Comparison of ENCODE assay signal across 11 mouse cellular contexts in the genomic region with DNA sequence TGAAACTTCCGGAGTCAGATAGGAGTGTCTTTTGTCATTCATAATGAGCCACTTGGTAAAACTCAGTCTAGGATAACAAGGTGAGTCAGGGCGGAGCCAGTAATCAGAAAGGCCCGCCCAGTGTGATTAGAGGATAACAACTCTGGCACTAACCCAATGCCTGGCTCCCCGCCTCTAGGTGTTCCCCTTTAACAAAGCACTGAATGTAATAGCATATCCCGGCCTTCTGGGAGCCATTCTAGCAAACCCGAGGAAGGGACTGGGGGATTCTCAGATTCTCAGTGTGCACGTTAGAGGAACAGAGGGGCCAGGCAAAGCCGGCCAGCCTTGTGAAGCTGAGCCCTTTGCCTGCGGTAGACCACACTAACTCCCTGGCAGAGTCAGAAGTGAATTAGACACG. TPM values are rescaled to one million over a fixed set of nuclear protein-coding genes. Genes with fewer than 3 reads are reported as not detected.
A peak's percentile ranks its signal among the peaks of the same experiment; 100 is the strongest.
DNase-seq lines count a peak whose midpoint lies in the region; ATAC-seq and TF ChIP-seq lines count a peak whose summit lies in the region.
"Had no signal": no experiment of that assay in that cellular context is flagged by ENCODE, and none has a peak within 500 bp of the region (broad histone marks: within the 10 kb centered on the region; RNA-seq: fewer than 3 reads in every experiment).

No protein-coding gene starts in this region.

- peaks cover 52% of the 10 kb centered on the region for H3K36me3 ChIP-seq in kidney, embryonic 15.5 days
- H3K36me3 ChIP-seq in lung, postnatal 0 days (ENCODE audit: insufficient read depth, low read length), result peaks cover 13% of the 10 kb centered on the region; the same call in 1 of the 2 replicates
- no peaks in the 10 kb centered on the region; the same call in 1 of the 2 replicates for H3K36me3 ChIP-seq in midbrain, embryonic 14.5 days (ENCODE audit: control insufficient read depth, insufficient read depth, low read length)
- H3K36me3 ChIP-seq: hindbrain, embryonic 15.5 days had no signal

- no peak for TF ChIP-seq EP300 in lung, postnatal 0 days (IDR thresholded peaks at IDR 0.05)

- WGBS in kidney, embryonic 15.5 days, result 41% methylated on average over 10 of the region's 10 CpGs
- 47% methylated on average over 10 of the region's 10 CpGs for WGBS in lung, postnatal 0 days
- 46% methylated on average over 10 of the region's 10 CpGs for WGBS in midbrain, embryonic 14.5 days

- 0 out of 2 replicates have a peak, but pooled peaks have one; percentile 2 for ATAC-seq in kidney, embryonic 15.5 days (replicated peaks; ENCODE audit: low FRiP score)
- peak; percentile 48 for ATAC-seq in lung, postnatal 0 days
- ATAC-seq in midbrain, embryonic 14.5 days (ENCODE audit: low FRiP score, low TSS enrichment), result no peak

- DNase-seq in kidney, postnatal 14 days, result no peak
- DNase-seq in ES-CJ7 (ENCODE audit: low read depth, low spot score), result peak; percentile 96
- DNase-seq in ZHBTc4 (ENCODE audit: low read depth, low spot score), result peak; percentile 97
- DNase-seq in lung, postnatal 0 days (ENCODE audit: low spot score), result peak; percentile 53
- DNase-seq in midbrain, embryonic 14.5 days, result no peak
- DNase-seq in gastrocnemius, adult 18-20 months (ENCODE audit: low spot score), result no peak
- DNase-seq: thymus, postnatal 25 days had no signal

- no peak overlapping the region for H3K9ac ChIP-seq in kidney, embryonic 15.5 days
- H3K9ac ChIP-seq in lung, postnatal 0 days (replicated peaks; ENCODE audit: low read depth), result no peak overlapping the region
- no peak overlapping the region for H3K9ac ChIP-seq in midbrain, embryonic 14.5 days (replicated peaks; ENCODE audit: low read length)
- H3K9ac ChIP-seq: hindbrain, embryonic 15.5 days had no signal

- TF ChIP-seq CTCF in lung, postnatal 0 days (IDR thresholded peaks at IDR 0.05), result peak; percentile 9; the same call in 1 of the 2 replicates

- no peaks in the 10 kb centered on the region for H3K9me3 ChIP-seq in kidney, embryonic 15.5 days (replicated peaks)
- H3K9me3 ChIP-seq in lung, postnatal 0 days (ENCODE audit: low read length), result no peaks in the 10 kb centered on the region
- H3K9me3 ChIP-seq in midbrain, embryonic 14.5 days (ENCODE audit: control insufficient read depth, low read length), result no peaks in the 10 kb centered on the region
- H3K9me3 ChIP-seq: hindbrain, embryonic 15.5 days had no signal

- no peak overlapping the region for H3K27ac ChIP-seq in kidney, embryonic 15.5 days
- H3K27ac ChIP-seq in lung, postnatal 0 days (ENCODE audit: low read length), result peak overlapping the region; percentile 29; the same call in 1 of the 2 replicates
- H3K27ac ChIP-seq in midbrain, embryonic 14.5 days (replicated peaks; ENCODE audit: low read depth, low read length), result no peak overlapping the region
- H3K27ac ChIP-seq: hindbrain, embryonic 15.5 days; layer of hippocampus, adult 2 months had no signal

- no peaks in the 10 kb centered on the region for H3K27me3 ChIP-seq in kidney, embryonic 15.5 days
- H3K27me3 ChIP-seq in lung, postnatal 0 days (replicated peaks; ENCODE audit: insufficient read depth, low read length), result no peaks in the 10 kb centered on the region
- H3K27me3 ChIP-seq in midbrain, embryonic 14.5 days (ENCODE audit: control insufficient read depth, insufficient read depth, low read length), result no peaks in the 10 kb centered on the region
- H3K27me3 ChIP-seq: hindbrain, embryonic 15.5 days had no signal

- H3K4me3 ChIP-seq in kidney, embryonic 15.5 days (replicated peaks), result no peak overlapping the region
- no peak overlapping the region for H3K4me3 ChIP-seq in lung, postnatal 0 days (ENCODE audit: low read depth, low read length)
- H3K4me3 ChIP-seq in midbrain, embryonic 14.5 days (replicated peaks; ENCODE audit: low read depth, low read length), result no peak overlapping the region
- H3K4me3 ChIP-seq: hindbrain, embryonic 15.5 days; layer of hippocampus, adult 2 months; myocyte had no signal

- H3K4me1 ChIP-seq in kidney, embryonic 15.5 days, result peaks cover 24% of the 10 kb centered on the region
- 0 out of 2 replicates have a peak, but pooled peaks cover 4% of the 10 kb centered on the region for H3K4me1 ChIP-seq in lung, postnatal 0 days (ENCODE audit: insufficient read depth, low read depth, low read length)
- H3K4me1 ChIP-seq in midbrain, embryonic 14.5 days (ENCODE audit: control insufficient read depth, insufficient read depth, low read length), result no peaks in the 10 kb centered on the region

- H3K4me2 ChIP-seq in kidney, embryonic 15.5 days, result no peak overlapping the region
- no peak overlapping the region; the same call in 1 of the 2 replicates for H3K4me2 ChIP-seq in lung, postnatal 0 days (replicated peaks; ENCODE audit: low read depth, low read length)
- H3K4me2 ChIP-seq in midbrain, embryonic 14.5 days (ENCODE audit: low read length), result no peak overlapping the region
- H3K4me2 ChIP-seq: hindbrain, embryonic 15.5 days had no signal

RNA-seq across cellular contexts. Expression of a gene that starts 35.9 kb away (rescaled TPM):
- 24.0 and 25.5 TPM in 2 replicates for polyA plus RNA-seq in kidney, embryonic 15.5 days (2015; fragmentation: Nextera tagmentation; extraction: Ambion mirVana)
- 27.0 and 29.0 TPM in 2 replicates for polyA plus RNA-seq in lung, postnatal 0 days (2015; fragmentation: Nextera tagmentation; extraction: Ambion mirVana)
- 4.1 and 6.1 TPM in 2 replicates for polyA plus RNA-seq in midbrain, embryonic 14.5 days (2014; fragmentation: Nextera tagmentation; extraction: Ambion mirVana)
- total RNA-seq in gastrocnemius, adult 18-20 months (2021), result 10 to 100 TPM in 1 of 2 experiments, 1 to 10 TPM in 1; 9.3 to 10.7 TPM

Comparison
In these comparisons a context has a peak if more than half of its experiments do, and no peak if none do; other contexts are left out.
1. DNase-seq: peak in ES-CJ7 (single experiment), ZHBTc4 (single experiment) and lung, postnatal 0 days (single experiment); none in kidney, postnatal 14 days (single experiment), midbrain, embryonic 14.5 days (single experiment) and gastrocnemius, adult 18-20 months (single experiment).